Mouse (Mus musculus): ENCODE measurements around the gene Hrh2. TPM values are rescaled to one million over a fixed set of nuclear protein-coding genes. Genes with fewer than 3 reads are reported as not detected.
A peak's percentile ranks its signal among the peaks of the same experiment; 100 is the strongest.

The Hrh2 gene
- polyA plus RNA-seq (2016; fragmentation: Nextera tagmentation; extraction: Ambion mirVana): 0.06 and 0.08 TPM in 2 replicates

- Histone ChIP-seq H3K4me1 (peaks cover 5% of the 10 kb centered on the region; the same call in 1 of the 2 replicates), H3K9me3 (no peaks in the 10 kb centered on the region), H3K9ac (peak within 1 kb of the TSS; percentile 33), H3K36me3 (no peaks in the 10 kb centered on the region), H3K4me2 (replicated peaks) (peak within 1 kb of the TSS; percentile 66), H3K27me3 (replicated peaks) (peaks cover 29% of the 10 kb centered on the region), H3K4me3 (peak within 1 kb of the TSS; percentile 34), H3K27ac (no peak within 1 kb of the TSS)
- no peak for ATAC-seq (ENCODE audit: low FRiP score, low read depth)
- WGBS: under 1% methylated on average over 31 of the region's 31 CpGs
These were observed at the start of gene Hrh2 for GRCm38 (mm10) chr13:54192021-54192481. Hrh2 (plus strand) TSS chr13:54192129.

GRCm38 (mm10) chr13:54143788-54144187, 48.1 kb upstream of the Hrh2 start:
- H3K4me3 ChIP-seq: no peak overlapping the region
- 40% methylated on average over 5 of the region's 5 CpGs for WGBS
- no peak for ATAC-seq (ENCODE audit: low FRiP score, low read depth)
- H3K27me3 ChIP-seq (replicated peaks): no peaks in the 10 kb centered on the region
- H3K4me2 ChIP-seq (replicated peaks): 0 out of 2 replicates have a peak overlapping the region, but pooled peaks have one; percentile 17
- H3K36me3 ChIP-seq: no peaks in the 10 kb centered on the region
- H3K4me1 ChIP-seq: peaks cover 9% of the 10 kb centered on the region
- no peak overlapping the region for H3K9ac ChIP-seq
- no peaks in the 10 kb centered on the region for H3K9me3 ChIP-seq
- no peak overlapping the region for H3K27ac ChIP-seq

GRCm38 (mm10) chr13:54144624-54145023, 47.3 kb upstream of the Hrh2 start:
- no peaks in the 10 kb centered on the region for H3K27me3 ChIP-seq (replicated peaks)
- ATAC-seq (ENCODE audit: low FRiP score, low read depth): no peak
- no peak overlapping the region for H3K4me2 ChIP-seq (replicated peaks)
- no peak overlapping the region for H3K4me3 ChIP-seq
- H3K4me1 ChIP-seq: peaks cover 9% of the 10 kb centered on the region
- H3K9me3 ChIP-seq: no peaks in the 10 kb centered on the region
- H3K27ac ChIP-seq: no peak overlapping the region
- H3K36me3 ChIP-seq: no peaks in the 10 kb centered on the region
- no peak overlapping the region for H3K9ac ChIP-seq
- WGBS: 66% methylated on average over 5 of the region's 5 CpGs

GRCm38 (mm10) chr13:54147328-54147727, 44.6 kb upstream of the Hrh2 start:
- WGBS: 72% methylated on average over 1 of the region's 1 CpGs
- no peaks in the 10 kb centered on the region for H3K36me3 ChIP-seq
- no peak overlapping the region for H3K4me3 ChIP-seq
- H3K9ac ChIP-seq: no peak overlapping the region
- H3K27ac ChIP-seq: no peak overlapping the region
- no peak overlapping the region for H3K4me2 ChIP-seq (replicated peaks)
- H3K27me3 ChIP-seq (replicated peaks): no peaks in the 10 kb centered on the region
- H3K4me1 ChIP-seq: peaks cover 9% of the 10 kb centered on the region
- H3K9me3 ChIP-seq: no peaks in the 10 kb centered on the region
- no peak for ATAC-seq (ENCODE audit: low FRiP score, low read depth)

GRCm38 (mm10) chr13:54152421-54152820, 39.5 kb upstream of the Hrh2 start:
- 89% methylated on average over 1 of the region's 1 CpGs for WGBS
- Histone ChIP-seq H3K4me3 (no peak overlapping the region), H3K4me1 (no peaks in the 10 kb centered on the region), H3K27ac (no peak overlapping the region), H3K9me3 (no peaks in the 10 kb centered on the region), H3K36me3 (no peaks in the 10 kb centered on the region), H3K27me3 (replicated peaks) (no peaks in the 10 kb centered on the region), H3K9ac (no peak overlapping the region), H3K4me2 (replicated peaks) (no peak overlapping the region)
- ATAC-seq (ENCODE audit: low FRiP score, low read depth): no peak

GRCm38 (mm10) chr13:54152911-54153310, 39.0 kb upstream of the Hrh2 start:
- no peaks in the 10 kb centered on the region for H3K9me3 ChIP-seq
- H3K4me3 ChIP-seq: no peak overlapping the region
- H3K9ac ChIP-seq: no peak overlapping the region
- H3K36me3 ChIP-seq: no peaks in the 10 kb centered on the region
- ATAC-seq (ENCODE audit: low FRiP score, low read depth): no peak
- no peaks in the 10 kb centered on the region for H3K27me3 ChIP-seq (replicated peaks)
- no peak overlapping the region for H3K27ac ChIP-seq
- 57% methylated on average over 7 of the region's 7 CpGs for WGBS
- H3K4me1 ChIP-seq: no peaks in the 10 kb centered on the region
- no peak overlapping the region for H3K4me2 ChIP-seq (replicated peaks)

- Histone ChIP-seq H3K36me3 (no peaks in the 10 kb centered on the region), H3K4me1 (peaks cover 2% of the 10 kb centered on the region), H3K27me3 (replicated peaks) (no peaks in the 10 kb centered on the region), H3K4me2 (replicated peaks) (no peak overlapping the region), H3K9me3 (no peaks in the 10 kb centered on the region), H3K27ac (no peak overlapping the region), H3K4me3 (no peak overlapping the region), H3K9ac (no peak overlapping the region)
- ATAC-seq (ENCODE audit: low FRiP score, low read depth): no peak
- WGBS: 17% methylated on average over 9 of the region's 9 CpGs
These were observed 38.2 kb upstream of the Hrh2 start for GRCm38 (mm10) chr13:54153672-54154218.

GRCm38 (mm10) chr13:54155822-54156221, 36.1 kb upstream of the Hrh2 start:
- Histone ChIP-seq H3K4me1 (peaks cover 9% of the 10 kb centered on the region), H3K9me3 (no peaks in the 10 kb centered on the region), H3K4me2 (replicated peaks) (no peak overlapping the region), H3K27me3 (replicated peaks) (no peaks in the 10 kb centered on the region), H3K9ac (no peak overlapping the region), H3K4me3 (no peak overlapping the region), H3K27ac (no peak overlapping the region), H3K36me3 (no peaks in the 10 kb centered on the region)
- WGBS: 97% methylated on average over 2 of the region's 2 CpGs
- ATAC-seq (ENCODE audit: low FRiP score, low read depth): no peak

- Histone ChIP-seq H3K4me1 (peaks cover 9% of the 10 kb centered on the region), H3K36me3 (no peaks in the 10 kb centered on the region), H3K4me2 (replicated peaks) (no peak overlapping the region), H3K27me3 (replicated peaks) (no peaks in the 10 kb centered on the region), H3K9ac (no peak overlapping the region), H3K4me3 (no peak overlapping the region), H3K9me3 (no peaks in the 10 kb centered on the region), H3K27ac (no peak overlapping the region)
- ATAC-seq (ENCODE audit: low FRiP score, low read depth): no peak
- WGBS: 12% methylated on average over 7 of the region's 7 CpGs
These were observed 32.7 kb upstream of the Hrh2 start for GRCm38 (mm10) chr13:54159256-54159655.

GRCm38 (mm10) chr13:54159756-54160155, 32.2 kb upstream of the Hrh2 start:
- ATAC-seq (ENCODE audit: low FRiP score, low read depth): no peak
- WGBS: 48% methylated on average over 11 of the region's 11 CpGs
- Histone ChIP-seq H3K9ac (no peak overlapping the region), H3K4me3 (no peak overlapping the region), H3K27ac (no peak overlapping the region), H3K36me3 (no peaks in the 10 kb centered on the region), H3K4me1 (peaks cover 9% of the 10 kb centered on the region), H3K9me3 (no peaks in the 10 kb centered on the region), H3K27me3 (replicated peaks) (no peaks in the 10 kb centered on the region), H3K4me2 (replicated peaks) (no peak overlapping the region)

- peaks cover 9% of the 10 kb centered on the region for H3K4me1 ChIP-seq
- H3K4me3 ChIP-seq: no peak overlapping the region
- no peaks in the 10 kb centered on the region for H3K27me3 ChIP-seq (replicated peaks)
- H3K4me2 ChIP-seq (replicated peaks): no peak overlapping the region
- H3K27ac ChIP-seq: no peak overlapping the region
- no peaks in the 10 kb centered on the region for H3K36me3 ChIP-seq
- WGBS: 61% methylated on average over 1 of the region's 1 CpGs
- H3K9ac ChIP-seq: no peak overlapping the region
- no peaks in the 10 kb centered on the region for H3K9me3 ChIP-seq
- no peak for ATAC-seq (ENCODE audit: low FRiP score, low read depth)
These were observed 31.4 kb upstream of the Hrh2 start for GRCm38 (mm10) chr13:54160546-54160945.

- Histone ChIP-seq H3K4me3 (no peak overlapping the region), H3K4me2 (replicated peaks) (no peak overlapping the region), H3K9ac (no peak overlapping the region), H3K27ac (no peak overlapping the region), H3K4me1 (peaks cover 9% of the 10 kb centered on the region), H3K27me3 (replicated peaks) (no peaks in the 10 kb centered on the region), H3K9me3 (no peaks in the 10 kb centered on the region), H3K36me3 (no peaks in the 10 kb centered on the region)
- 94% methylated on average over 2 of the region's 2 CpGs for WGBS
- ATAC-seq (ENCODE audit: low FRiP score, low read depth): no peak
These were observed 30.4 kb upstream of the Hrh2 start for GRCm38 (mm10) chr13:54161514-54161913.

- H3K9ac ChIP-seq: no peak overlapping the region
- no peaks in the 10 kb centered on the region for H3K36me3 ChIP-seq
- H3K4me1 ChIP-seq: peaks cover 9% of the 10 kb centered on the region
- H3K9me3 ChIP-seq: no peaks in the 10 kb centered on the region
- WGBS: 87% methylated on average over 8 of the region's 8 CpGs
- H3K4me2 ChIP-seq (replicated peaks): no peak overlapping the region
- no peaks in the 10 kb centered on the region for H3K27me3 ChIP-seq (replicated peaks)
- no peak for ATAC-seq (ENCODE audit: low FRiP score, low read depth)
- no peak overlapping the region for H3K4me3 ChIP-seq
- H3K27ac ChIP-seq: no peak overlapping the region
These were observed 28.6 kb upstream of the Hrh2 start for GRCm38 (mm10) chr13:54163363-54163762.
